Mouse (Mus musculus): Measurements from ENCODE around the gene Raver2.
A peak's percentile ranks its signal among the peaks of the same experiment; 100 is the strongest.

Raver2 gene

DNA sequence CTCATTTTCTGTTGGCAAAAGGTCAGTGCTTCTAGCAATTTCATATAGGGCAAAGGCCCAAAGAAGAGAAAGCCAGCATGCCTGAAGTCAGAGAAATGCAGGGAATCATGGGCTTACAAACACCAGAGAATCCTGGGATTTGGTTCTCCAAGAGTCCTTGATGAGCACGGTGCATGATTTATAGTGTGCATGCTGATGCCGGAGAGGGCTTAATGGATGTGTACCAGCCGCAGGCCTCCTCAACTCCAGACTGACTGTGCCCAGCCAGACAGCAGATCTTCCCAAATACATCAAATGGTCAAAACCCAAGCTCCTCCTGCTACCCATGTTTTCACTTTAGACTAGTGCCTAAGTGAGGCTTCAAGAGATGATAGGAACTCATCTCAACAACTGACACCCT lies 109.0 kb downstream of the Raver2 start:
- DNase-seq, result no peak

DNA sequence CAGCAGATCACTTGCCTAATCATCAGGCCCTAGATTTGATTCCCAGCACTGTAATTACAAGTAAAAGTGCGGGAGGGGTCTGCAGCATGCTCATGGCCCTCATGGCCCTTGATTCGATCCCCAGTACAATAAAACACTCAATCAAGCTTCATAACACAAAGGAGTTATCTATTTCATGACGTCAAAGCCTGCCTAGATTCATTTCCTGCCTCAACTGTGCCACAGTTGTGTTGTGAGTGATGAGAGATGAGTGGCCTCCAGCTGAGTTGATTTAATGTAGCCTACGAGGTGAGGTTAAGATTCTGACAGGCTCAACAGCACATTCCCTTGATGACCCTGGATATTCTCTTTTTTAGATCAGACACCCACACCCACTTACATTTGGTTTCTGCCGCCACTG lies 110.3 kb downstream of the Raver2 start:
- DNase-seq, result no peak

DNA sequence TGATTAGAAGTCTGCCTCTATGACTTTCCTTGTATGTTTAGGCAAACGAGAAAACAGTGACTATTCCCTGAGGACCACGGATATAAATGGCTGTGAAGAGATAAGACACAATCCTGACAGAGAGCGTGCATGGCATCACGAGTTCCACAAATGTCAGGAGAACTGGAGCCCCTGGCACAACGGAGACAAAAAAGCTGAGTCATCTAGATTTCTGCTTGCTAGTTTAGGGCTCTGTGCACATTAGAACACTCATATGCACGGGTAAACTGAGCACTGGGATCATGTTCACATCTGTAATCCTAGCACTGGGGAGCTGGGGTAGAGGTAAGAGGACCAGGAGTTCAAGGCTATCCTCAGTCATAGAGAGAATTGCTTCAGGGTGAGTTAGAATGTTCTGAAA lies 111.1 kb downstream of the Raver2 start:
- no peak for DNase-seq

DNA sequence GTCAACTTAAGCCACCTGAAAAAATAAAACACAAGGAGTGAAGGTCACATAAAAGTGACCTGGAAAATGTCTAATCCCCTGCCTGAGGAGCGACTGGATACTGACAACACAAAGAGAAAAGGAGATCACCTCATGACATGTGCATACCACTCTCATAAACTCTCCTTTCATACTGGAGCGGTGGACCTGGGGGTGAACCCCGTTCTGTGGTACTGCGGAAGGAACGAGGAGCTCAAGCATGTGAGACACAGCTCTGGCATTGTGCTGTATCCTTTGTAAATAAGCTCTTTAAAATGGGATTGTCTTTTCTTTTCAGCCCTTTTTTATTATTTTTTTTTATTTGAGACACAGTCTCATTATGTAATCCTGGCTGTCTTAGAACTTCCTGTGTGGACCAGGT lies 111.9 kb downstream of the Raver2 start:
- DNase-seq, result no peak

DNA sequence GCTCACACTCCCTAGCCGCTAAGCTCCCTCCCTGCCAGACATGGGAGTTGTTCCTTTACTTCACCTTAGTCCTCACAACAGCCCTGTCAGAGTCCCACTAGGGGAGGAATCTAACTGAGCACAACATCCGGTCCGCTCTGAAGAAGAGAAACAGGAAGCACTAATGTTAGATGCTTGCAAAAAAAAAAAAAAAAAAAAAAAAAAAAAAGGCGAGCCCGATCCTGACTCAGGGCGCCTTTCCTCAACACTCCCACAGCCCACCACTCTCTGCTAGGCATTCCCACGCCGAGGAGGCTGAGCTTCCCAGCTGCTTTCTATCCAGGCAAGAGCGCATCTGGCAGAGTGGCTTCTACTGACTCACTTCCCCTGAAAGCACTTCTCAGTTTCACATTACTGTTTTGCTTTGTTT lies 113.8 kb downstream of the Raver2 start:
- DNase-seq, result peak; percentile 60 to 70

DNA sequence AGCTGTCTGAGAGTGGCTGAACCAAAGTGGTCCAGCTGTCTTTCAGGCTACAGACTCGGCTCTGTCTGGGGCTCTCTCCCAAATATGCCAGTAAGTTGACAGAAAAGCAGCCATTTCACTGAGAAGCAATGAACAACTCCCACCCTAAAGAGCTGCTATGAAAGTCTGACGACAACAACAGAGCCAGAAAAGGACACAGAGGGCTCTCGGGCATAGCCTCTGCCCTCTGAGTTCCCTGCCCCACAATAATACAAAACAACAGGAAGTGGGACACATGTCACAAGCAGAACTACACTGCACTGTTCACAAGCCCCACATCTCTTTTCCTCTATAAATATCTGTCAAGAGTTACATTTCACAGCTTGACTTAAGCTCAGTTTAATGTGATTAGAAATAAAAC lies 116.4 kb downstream of the Raver2 start:
- DNase-seq, result peak in 1 of 2 experiments; percentile 35

DNA sequence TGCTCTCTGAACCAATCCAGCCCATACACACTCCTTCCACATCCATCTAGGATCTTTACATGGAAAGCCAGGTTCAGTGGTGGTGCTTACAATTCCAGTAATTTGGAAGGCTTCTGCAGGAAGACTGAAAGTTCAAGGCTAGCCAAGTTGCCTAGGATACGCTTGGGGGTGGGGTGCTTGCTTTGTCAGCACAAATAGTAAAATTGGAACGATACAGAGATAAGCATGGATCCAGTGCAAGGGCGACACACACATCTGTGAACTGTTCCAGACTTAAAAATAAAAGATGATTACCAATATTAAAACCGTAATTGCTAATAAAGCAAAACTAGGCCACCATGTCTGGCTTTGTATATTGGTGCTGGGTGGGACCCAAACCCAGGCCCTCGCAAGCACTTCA lies 117.8 kb downstream of the Raver2 start:
- DNase-seq, result no peak

DNA sequence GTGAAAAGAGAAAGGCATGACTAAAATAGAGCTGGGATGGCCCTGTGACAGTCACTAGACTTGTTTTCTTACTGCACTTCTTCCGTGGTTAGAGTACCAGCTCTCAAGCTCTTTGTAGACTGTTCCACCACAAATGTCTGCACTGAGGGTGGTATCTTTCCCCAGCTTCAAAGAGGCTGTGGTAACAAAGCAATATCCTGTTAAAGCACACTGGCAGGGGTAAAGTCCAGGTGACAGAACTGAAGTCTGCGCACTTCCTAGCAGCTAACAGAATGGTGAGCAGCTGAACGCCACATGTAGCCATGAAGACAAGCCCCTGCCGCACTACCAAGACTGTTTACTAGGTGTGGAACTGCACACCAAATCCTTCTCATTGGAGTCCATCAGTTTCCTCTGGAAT lies 118.6 kb downstream of the Raver2 start:
- DNase-seq, result peak; percentile 64 to 82

DNA sequence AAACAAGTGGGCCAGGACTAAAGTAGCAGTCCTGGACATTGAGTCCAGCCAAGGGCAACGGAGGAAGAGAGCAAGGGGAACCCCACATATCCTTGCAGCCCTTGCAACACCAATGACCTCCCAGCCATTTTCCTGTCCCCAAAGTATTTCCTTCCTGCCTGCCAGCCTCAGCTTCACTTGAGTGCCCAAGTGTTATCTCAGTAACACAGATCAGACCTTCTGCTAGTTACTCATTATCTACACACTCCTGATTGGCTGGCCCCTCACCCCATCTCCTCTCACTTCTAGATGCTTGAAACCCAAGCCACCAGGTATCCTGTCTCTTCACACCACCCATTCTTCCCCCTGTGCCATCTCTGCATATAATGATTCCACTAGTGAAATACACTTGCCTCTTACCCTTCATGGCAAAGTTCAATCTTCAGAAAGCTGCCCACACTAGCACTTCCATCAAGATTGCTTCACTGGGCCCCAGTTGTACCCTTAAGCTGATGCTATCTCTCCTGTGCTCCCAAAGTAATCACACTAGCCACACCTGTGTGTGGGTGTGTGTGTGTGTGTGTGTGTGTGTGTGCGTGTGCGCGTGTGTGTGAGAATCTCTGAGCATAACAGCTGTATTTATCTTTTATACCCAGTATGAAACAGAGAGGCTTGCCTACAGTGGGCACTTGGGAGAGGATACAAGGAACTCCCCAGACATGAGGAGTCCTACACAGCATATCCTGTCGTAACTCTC lies 123.6 kb downstream of the Raver2 start:
- no peak for DNase-seq

DNA sequence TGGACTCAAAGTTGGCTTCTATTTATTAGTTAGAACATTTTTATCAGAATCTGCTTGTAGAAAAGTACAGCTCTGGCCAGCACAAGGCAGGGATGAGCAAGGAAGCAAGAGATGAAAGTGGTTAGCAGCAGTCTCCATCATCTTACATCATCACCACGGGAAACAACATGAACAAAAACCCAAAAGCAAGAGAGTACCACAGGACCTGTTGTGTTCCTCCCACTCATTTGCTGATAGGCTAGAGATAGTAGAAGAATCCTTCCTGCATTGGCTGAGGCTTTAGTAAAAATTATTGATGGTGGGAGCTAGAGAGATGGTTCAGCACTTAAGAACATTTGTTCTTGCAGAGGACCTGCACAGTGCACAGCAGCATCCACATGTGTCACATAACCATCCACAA lies 125.4 kb downstream of the Raver2 start:
- DNase-seq, result no peak

DNA sequence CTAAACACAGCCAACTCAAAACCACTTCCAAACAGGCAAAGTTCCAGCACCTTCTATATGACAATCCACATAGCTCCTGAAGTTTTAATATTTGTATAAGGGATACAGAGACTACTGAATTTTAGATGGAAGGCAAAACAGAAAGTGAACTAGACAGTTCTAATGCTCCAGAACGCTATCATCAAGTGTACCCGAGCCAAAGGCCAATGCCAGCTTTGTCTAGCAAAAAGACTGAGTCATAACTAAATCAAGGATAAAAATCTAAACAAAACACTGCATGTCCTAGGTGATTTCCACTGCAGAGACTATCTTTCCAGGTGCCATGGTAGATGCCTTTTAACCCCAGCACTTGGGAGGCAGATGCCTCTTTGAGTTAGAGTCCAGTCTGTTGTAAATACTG lies 127.6 kb downstream of the Raver2 start:
- DNase-seq, result no peak

DNA sequence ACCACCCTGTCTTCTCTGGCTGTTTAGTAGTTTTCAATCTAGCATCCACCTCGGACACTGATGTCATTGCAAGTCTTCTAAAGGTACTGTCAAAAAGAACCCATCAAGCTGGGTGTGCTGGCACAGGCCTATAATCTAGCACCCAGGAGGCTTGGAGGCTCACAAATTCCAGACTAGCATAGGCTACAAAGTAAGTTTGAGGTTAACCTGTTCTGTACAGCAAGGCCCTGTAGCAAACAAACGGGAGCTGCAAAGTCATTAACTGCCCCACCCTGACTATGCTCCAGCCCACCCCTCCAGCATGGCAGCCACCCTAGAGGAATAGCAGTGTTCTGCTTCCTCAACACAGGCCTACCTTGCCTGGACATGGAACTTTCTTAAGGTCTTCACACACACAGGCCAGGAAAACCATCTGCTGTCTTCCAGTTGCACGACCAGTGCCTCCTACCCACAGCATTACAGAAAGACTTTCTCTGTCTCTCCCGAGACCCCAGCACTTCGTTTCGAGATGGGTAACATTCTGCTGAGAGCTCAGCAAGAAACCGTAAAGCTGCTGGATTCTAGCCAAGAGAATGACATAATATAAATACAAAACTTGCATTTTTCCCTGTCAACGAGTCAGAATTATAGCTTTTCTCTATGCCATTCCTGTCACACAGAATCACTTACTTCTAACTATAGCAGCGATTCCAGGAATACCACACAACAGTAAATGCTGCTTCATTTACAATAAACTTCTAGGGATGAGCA lies 128.8 kb downstream of the Raver2 start:
- no peak for DNase-seq

DNA sequence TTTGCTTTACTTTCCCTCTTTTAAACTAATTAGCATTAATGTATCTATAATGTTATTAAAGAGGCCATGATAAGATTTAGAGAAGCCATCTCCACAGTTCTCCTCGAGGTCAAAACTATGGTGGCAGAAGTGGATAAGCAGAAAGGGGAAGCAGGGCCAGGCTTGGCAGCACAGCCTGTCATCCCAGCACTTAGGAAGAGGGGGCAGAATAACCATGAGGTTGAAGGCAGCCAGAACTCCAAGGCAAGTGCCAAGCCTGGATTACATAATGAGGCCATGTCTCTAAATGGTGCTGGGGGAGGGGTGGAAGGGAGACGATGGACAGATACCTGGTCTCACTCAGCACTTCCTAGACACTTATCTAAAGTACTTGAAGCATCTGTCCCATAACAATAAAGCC lies 129.6 kb downstream of the Raver2 start:
- DNase-seq, result no peak

DNA sequence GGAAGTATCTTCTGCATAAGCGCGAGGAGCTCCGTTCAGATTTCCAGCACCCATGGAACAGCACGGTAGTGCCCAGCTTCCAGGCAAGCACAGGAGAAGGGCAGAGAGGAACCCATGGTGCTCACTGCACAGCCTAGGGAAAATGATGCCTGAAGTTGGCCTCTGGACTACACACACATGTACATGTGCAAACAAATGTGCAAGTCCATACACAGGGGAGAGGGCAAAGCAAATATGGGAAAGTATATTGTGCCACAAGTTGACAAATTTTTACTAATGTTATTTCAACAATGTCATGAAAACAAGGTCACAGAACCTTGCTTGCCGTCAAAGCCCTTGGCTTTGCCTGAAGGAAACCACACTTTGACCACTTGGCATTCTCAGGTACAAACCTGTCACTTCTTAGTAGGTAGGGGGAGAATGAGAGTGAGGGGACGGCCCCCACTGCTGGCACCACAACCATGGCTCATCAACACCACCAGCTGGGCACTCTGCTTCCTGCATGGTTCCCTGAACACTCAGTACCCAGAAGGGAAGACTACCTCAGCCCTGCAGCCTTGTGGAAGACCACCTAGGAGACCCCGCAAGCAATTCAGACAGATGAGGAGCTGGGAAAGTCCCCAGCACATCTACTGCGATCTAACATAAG lies 130.8 kb downstream of the Raver2 start:
- peak; percentile 51 to 58 for DNase-seq
